Mouse (Mus musculus): ENCODE results near the gene Myoz2. TPM values are rescaled to one million over a fixed set of nuclear protein-coding genes. Genes with fewer than 3 reads are reported as not detected.

The Myoz2 gene
- total RNA-seq (2012; rRNA removed) (not detected in 2 replicates), polyA plus RNA-seq (2012; ENCODE audit: insufficient read depth in 1 of 2, insufficient read length in 2 of 2, low read depth in 1 of 2, low replicate concordance in 2 of 2, missing spikeins in 1 of 2) (not detected)

GRCm38 (mm10) chr3:123034752-123035151 lies at the start of gene Myoz2:
Myoz2 (minus strand) TSS chr3:123035015.
- TF ChIP-seq RCOR1 (IDR thresholded peaks at IDR 0.05; ENCODE audit: low read depth, low read length) (no peak), TBP (IDR thresholded peaks at IDR 0.05; ENCODE audit: low read depth, low read length) (no peak), MXI1 (IDR thresholded peaks at IDR 0.05; ENCODE audit: low read depth, low read length) (no peak), ELF1 (IDR thresholded peaks at IDR 0.05; ENCODE audit: low read depth, low read length) (no peak), GATA1 (IDR thresholded peaks at IDR 0.05; ENCODE audit: low read depth, low read length) (no peak), USF1 (IDR thresholded peaks at IDR 0.05; ENCODE audit: low read depth, low read length) (no peak), ZC3H11A (IDR thresholded peaks at IDR 0.05; ENCODE audit: low read depth, low read length) (no peak), MAZ (IDR thresholded peaks at IDR 0.05; ENCODE audit: low read depth, low read length) (no peak), POLR2A (IDR thresholded peaks at IDR 0.05; ENCODE audit: control insufficient read depth in 1 of 2, insufficient read depth in 1 of 2, low read depth in 1 of 2, low read length in 2 of 2, poor library complexity in 1 of 2) (no peak), POLR2AphosphoS5 (IDR thresholded peaks at IDR 0.05; ENCODE audit: borderline replicate concordance, low read depth, low read length) (no peak), MEF2A (IDR thresholded peaks at IDR 0.05; ENCODE audit: extremely low read depth, insufficient replicate concordance, low read depth, low read length, poor library complexity, severe bottlenecking) (no peak), SIN3A (IDR thresholded peaks at IDR 0.05; ENCODE audit: low read length) (no peak), ZMIZ1 (IDR thresholded peaks at IDR 0.05; ENCODE audit: low read depth, low read length) (no peak), CHD1 (IDR thresholded peaks at IDR 0.05; ENCODE audit: low read depth, low read length) (no peak), CHD2 (IDR thresholded peaks at IDR 0.05; ENCODE audit: low read length) (no peak), UBTF (IDR thresholded peaks at IDR 0.05; ENCODE audit: borderline replicate concordance, insufficient read depth, low read depth, low read length) (no peak), POLR2AphosphoS2 (IDR thresholded peaks at IDR 0.05; ENCODE audit: low read length) (no peak), JUND (IDR thresholded peaks at IDR 0.05; ENCODE audit: low read depth, low read length) (no peak), NELFE (IDR thresholded peaks at IDR 0.05; ENCODE audit: low read depth, low read length) (no peak)

GRCm38 (mm10) chr3:123081665-123082064 lies 46.9 kb upstream of the Myoz2 start:
- DNase-seq (ENCODE audit: low read depth, low spot score): no peak
- Histone ChIP-seq H3K27me3 (ENCODE audit: control insufficient read depth in 1 of 2, insufficient read depth in 2 of 2, low read length in 2 of 2) (no peaks in the 10 kb centered on the region; a peak in 1 of 4 replicates), H3K79me2 (ENCODE audit: control insufficient read depth, insufficient read depth, low read length, poor library complexity) (no peaks in the 10 kb centered on the region), H3K27ac (ENCODE audit: control insufficient read depth, low read depth, low read length) (no peak overlapping the region), H3K9ac (ENCODE audit: control insufficient read depth, low read depth, low read length, poor library complexity, severe bottlenecking) (no peak overlapping the region), H3K9me3 (replicated peaks; ENCODE audit: insufficient read depth, low read length) (no peaks in the 10 kb centered on the region), H3K4me3 (ENCODE audit: control insufficient read depth in 1 of 2, insufficient read depth in 1 of 2, low read depth in 2 of 2, low read length in 2 of 2) (no peak overlapping the region), H3K4me1 (ENCODE audit: control insufficient read depth in 1 of 2, insufficient read depth in 2 of 2, low read length in 2 of 2) (no peaks in the 10 kb centered on the region), H3K36me3 (ENCODE audit: control insufficient read depth in 1 of 2, insufficient read depth in 2 of 2, low read length in 2 of 2) (no peaks in the 10 kb centered on the region)
- TF ChIP-seq USF2 (IDR thresholded peaks at IDR 0.05; ENCODE audit: borderline replicate concordance in 1 of 2, insufficient read depth in 1 of 2, low read depth in 1 of 2, low read length in 2 of 2) (no peak), RCOR1 (IDR thresholded peaks at IDR 0.05; ENCODE audit: low read depth, low read length) (no peak), MYB (IDR thresholded peaks at IDR 0.05; ENCODE audit: low read depth, low read length) (no peak), MAX (IDR thresholded peaks at IDR 0.05; ENCODE audit: low read length) (no peak), RAD21 (IDR thresholded peaks at IDR 0.05; ENCODE audit: low read depth, low read length) (no peak), TCF12 (IDR thresholded peaks at IDR 0.05; ENCODE audit: low read depth, low read length) (no peak), BHLHE40 (IDR thresholded peaks at IDR 0.05; ENCODE audit: borderline replicate concordance, low read depth, low read length) (no peak), JUND (IDR thresholded peaks at IDR 0.05; ENCODE audit: low read depth, low read length) (no peak), POLR2AphosphoS2 (IDR thresholded peaks at IDR 0.05; ENCODE audit: low read length) (no peak), GATA1 (IDR thresholded peaks at IDR 0.05; ENCODE audit: low read depth, low read length) (no peak), E2F4 (IDR thresholded peaks at IDR 0.05; ENCODE audit: borderline replicate concordance, low read depth, low read length) (no peak), ZKSCAN1 (IDR thresholded peaks at IDR 0.05; ENCODE audit: low read depth, low read length) (no peak), HCFC1 (IDR thresholded peaks at IDR 0.05; ENCODE audit: low read depth, low read length) (no peak), ZNF384 (IDR thresholded peaks at IDR 0.05; ENCODE audit: low read depth, low read length) (no peak), ZC3H11A (IDR thresholded peaks at IDR 0.05; ENCODE audit: low read depth, low read length) (no peak), POLR2AphosphoS5 (IDR thresholded peaks at IDR 0.05; ENCODE audit: borderline replicate concordance, low read depth, low read length) (no peak), SMC3 (IDR thresholded peaks at IDR 0.05; ENCODE audit: low read depth, low read length) (no peak), UBTF (IDR thresholded peaks at IDR 0.05; ENCODE audit: borderline replicate concordance, insufficient read depth, low read depth, low read length) (no peak), CHD2 (IDR thresholded peaks at IDR 0.05; ENCODE audit: low read length) (no peak)

More at GRCm38 (mm10) chr3:123034752-123035151, at the start of gene Myoz2:
- H3K27me3 ChIP-seq (ENCODE audit: control insufficient read depth in 1 of 2, insufficient read depth in 2 of 2, low read length in 2 of 2): peaks cover 0 to 5% of the 10 kb centered on the region in 2 experiments; a peak in 3 of 4 replicates
- H3K4me3 ChIP-seq (ENCODE audit: control insufficient read depth in 1 of 2, insufficient read depth in 1 of 2, low read depth in 2 of 2, low read length in 2 of 2): no peak within 1 kb of the TSS
- H3K27ac ChIP-seq (ENCODE audit: control insufficient read depth, low read depth, low read length): no peak within 1 kb of the TSS
- no peaks in the 10 kb centered on the region for H3K4me1 ChIP-seq (ENCODE audit: control insufficient read depth in 1 of 2, insufficient read depth in 2 of 2, low read length in 2 of 2)
- no peaks in the 10 kb centered on the region for H3K79me2 ChIP-seq (ENCODE audit: control insufficient read depth, insufficient read depth, low read length, poor library complexity)
- no peaks in the 10 kb centered on the region for H3K36me3 ChIP-seq (ENCODE audit: control insufficient read depth in 1 of 2, insufficient read depth in 2 of 2, low read length in 2 of 2)
- no peak within 1 kb of the TSS for H3K9ac ChIP-seq (ENCODE audit: control insufficient read depth, low read depth, low read length, poor library complexity, severe bottlenecking)
- H3K9me3 ChIP-seq (replicated peaks; ENCODE audit: insufficient read depth, low read length): no peaks in the 10 kb centered on the region
- DNase-seq (ENCODE audit: low read depth, low spot score): no peak

All from MEL (cell line).